Mouse (Mus musculus) intestine, embryonic 15.5 days (tissue): Measurements from ENCODE around the gene Trnau1ap. TPM values are rescaled to one million over a fixed set of nuclear protein-coding genes. Genes with fewer than 3 reads are reported as not detected.

ENCODE experiments used
- polyA plus RNA-seq: library from polyadenylated mRNA; unstranded; fragments of >200 nt; fragmentation: Nextera tagmentation; extraction: Ambion mirVana; gene quantifications from 2 replicates; pipeline ENCODE4 v1.2.1, GENCODE M21; 2015

Gene Trnau1ap
- polyA plus RNA-seq, 1 experiment from 2014 or later, result 74.5 TPM

Other genes with a start within 250 kb of the Trnau1ap start
- gene Oprd1, start 185.1 kb downstream of the Trnau1ap start, polyA plus RNA-seq, result 0.28 and 0.34 TPM in 2 replicates
- gene Ythdf2, start 117.2 kb downstream of the Trnau1ap start, polyA plus RNA-seq, result 70.6 and 86.5 TPM in 2 replicates
- 27.8 and 31.3 TPM in 2 replicates for gene Gmeb1, start 67.9 kb downstream of the Trnau1ap start, polyA plus RNA-seq
- gene Taf12, start 55.2 kb downstream of the Trnau1ap start, polyA plus RNA-seq, result 37.7 and 39.8 TPM in 2 replicates
- gene Rab42, start 26.2 kb downstream of the Trnau1ap start, polyA plus RNA-seq, result 3.6 and 3.9 TPM in 2 replicates
- 90.5 and 90.9 TPM in 2 replicates for gene Rcc1, start 24.1 kb upstream of the Trnau1ap start, polyA plus RNA-seq
- gene Phactr4, start 93.0 kb upstream of the Trnau1ap start, polyA plus RNA-seq, result 17.4 and 17.6 TPM in 2 replicates
- 18.9 and 21.3 TPM in 2 replicates for gene Med18, start 134.4 kb upstream of the Trnau1ap start, polyA plus RNA-seq
- 10.8 and 11.2 TPM in 2 replicates for gene Sesn2, start 181.0 kb upstream of the Trnau1ap start, polyA plus RNA-seq
- 1,295 and 1,316 TPM in 2 replicates for gene Atpif1, start 204.1 kb upstream of the Trnau1ap start, polyA plus RNA-seq
- gene Dnajc8, start 206.0 kb upstream of the Trnau1ap start, polyA plus RNA-seq, result 138 and 154 TPM in 2 replicates
- gene Ptafr, start 234.5 kb upstream of the Trnau1ap start, polyA plus RNA-seq, result 1.1 TPM in 2 replicates